Mouse (Mus musculus) spleen, adult 2 months (tissue): ENCODE measurements around the gene Adra2c.

ENCODE experiments used
- CTCF ChIP-seq: fragments of 200-500 bp; IDR thresholded peaks from 2 replicates; pipeline ENCODE4 v1.5.1; 2011; ENCODE audit warnings: mild to moderate bottlenecking, inconsistent platforms; ENCODE audit not compliant: insufficient read depth, insufficient read length, insufficient replicate concordance; ENCODE audit errors: extremely low read depth
- POLR2A ChIP-seq: fragments of 200-500 bp; IDR thresholded peaks from 2 replicates; pipeline ENCODE4 v1.6.1; 2011; ENCODE audit warnings: low read depth, low read length, inconsistent platforms

DNA sequence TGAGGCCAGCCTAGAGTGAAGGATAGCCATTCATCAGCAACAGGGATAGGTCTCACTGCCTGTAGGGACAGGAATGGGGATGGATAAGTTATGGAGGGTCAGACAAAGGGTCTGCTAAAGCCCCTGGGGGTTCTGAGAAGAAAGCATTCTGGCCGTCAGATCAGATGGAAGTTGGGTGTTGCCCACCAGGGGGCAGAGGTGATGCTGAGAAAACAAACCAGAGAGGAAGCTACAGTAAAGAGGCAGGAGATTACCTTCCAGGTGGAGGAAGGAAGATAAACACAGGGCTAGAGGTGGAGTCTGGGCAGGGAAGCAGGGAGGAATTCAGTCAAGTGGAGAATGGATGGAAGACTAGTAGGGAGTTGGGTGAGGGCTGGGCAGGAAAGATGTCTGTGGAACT is 33.9 kb upstream of the Adra2c start:
- TF ChIP-seq CTCF (peak; percentile 20; the same call in 1 of the 2 replicates), POLR2A (no peak)
